Mouse (Mus musculus) ES-E14 (cell line): ENCODE results near the gene Olfr1357. TPM values are rescaled to one million over a fixed set of nuclear protein-coding genes. Genes with fewer than 3 reads are reported as not detected.
A peak's percentile ranks its signal among the peaks of the same experiment; 100 is the strongest.

Source experiments
- DNase-seq: peaks from one replicate; pipeline ENCODE4 v3.0.0-alpha.2; 2013; ENCODE audit warnings: low read depth, low spot score
- H3K27ac ChIP-seq: 2 replicates; pipeline ENCODE4 v1.5.1; 2012; ENCODE audit warnings: low read depth, mild to moderate bottlenecking, low read length, moderate library complexity, mixed read lengths; ENCODE audit not compliant: poor library complexity, insufficient read depth, severe bottlenecking
- H3K36me3 ChIP-seq: 2 replicates; pipeline ENCODE4 v1.6.1; 2012; ENCODE audit warnings: mild to moderate bottlenecking, low read length, moderate library complexity, mixed read lengths; ENCODE audit not compliant: control insufficient read depth, poor library complexity, insufficient read depth, severe bottlenecking
- H3K4me1 ChIP-seq, 2 experiments: fragments of 150-350 bp in 1 of 2; sonication (generic) in 1 of 2; 2 replicates each; pipeline ENCODE4 v1.6.1; 2012; ENCODE audit warnings: low read length in 2 of 2, mild to moderate bottlenecking in 1 of 2, mixed read lengths in 1 of 2; ENCODE audit not compliant: control insufficient read depth in 2 of 2, insufficient read depth in 2 of 2, poor library complexity in 1 of 2
- H3K4me3 ChIP-seq, 2 experiments: fragments of 150-350 bp in 1 of 2; sonication (generic) in 1 of 2; 2 replicates each; pipeline ENCODE4 v1.5.1; 2012; ENCODE audit warnings: low read length in 2 of 2, low read depth in 1 of 2, mild to moderate bottlenecking in 1 of 2, mixed read lengths in 1 of 2; ENCODE audit not compliant: insufficient read depth in 1 of 2, poor library complexity in 1 of 2, severe bottlenecking in 1 of 2
- H3K9ac ChIP-seq: 2 replicates; pipeline ENCODE4 v1.6.1; 2012; ENCODE audit warnings: low read depth, mild to moderate bottlenecking, low read length, mixed read lengths; ENCODE audit not compliant: poor library complexity, insufficient read depth, severe bottlenecking
- H3K9me3 ChIP-seq: fragments of 150-350 bp; sonication (generic); 2 replicates; pipeline ENCODE4 v1.6.1; 2012; ENCODE audit warnings: low read depth, mild to moderate bottlenecking, low read length; ENCODE audit not compliant: control insufficient read depth, insufficient read depth
- CHD2 ChIP-seq: IDR thresholded peaks from 2 replicates; pipeline ENCODE4 v1.6.1; 2014; ENCODE audit warnings: mild to moderate bottlenecking, low read depth, low read length, inconsistent platforms
- HCFC1 ChIP-seq: IDR thresholded peaks from 2 replicates; pipeline ENCODE4 v1.6.1; 2012; ENCODE audit warnings: low read length, inconsistent platforms, borderline replicate concordance; ENCODE audit not compliant: insufficient read depth
- MAFK ChIP-seq: IDR thresholded peaks from 2 replicates; pipeline ENCODE4 v1.6.1; 2014; ENCODE audit warnings: mild to moderate bottlenecking, low read depth, low read length, inconsistent platforms; ENCODE audit not compliant: insufficient read depth
- ZC3H11A ChIP-seq: IDR thresholded peaks from 2 replicates; pipeline ENCODE4 v1.6.1; 2012; ENCODE audit warnings: low read depth, mild to moderate bottlenecking, inconsistent platforms, low read length, borderline replicate concordance
- ZNF384 ChIP-seq: IDR thresholded peaks from 2 replicates; pipeline ENCODE4 v1.6.1; 2012; ENCODE audit warnings: low read depth, low read length, inconsistent platforms
- in situ Hi-C, 2 experiments: fragments of 600-800 bp; cut with MboI; formaldehyde crosslinking; loops; one replicate each; pipeline ENCODE4 v1.15.1; 2025; ENCODE audit warnings: low sequenced_read_pairs in 2 of 2, inconsistent platforms in 1 of 2; ENCODE audit not compliant: unreplicated experiment in 2 of 2
- total RNA-seq: library from RNA; depleted of rRNA; stranded (reverse); fragments of 300-350 nt; gene quantifications from 2 replicates; pipeline ENCODE4 v1.2.3, GENCODE M21; 2012

Olfr1357 gene
- total RNA-seq, 1 experiment, result not detected

DNA sequence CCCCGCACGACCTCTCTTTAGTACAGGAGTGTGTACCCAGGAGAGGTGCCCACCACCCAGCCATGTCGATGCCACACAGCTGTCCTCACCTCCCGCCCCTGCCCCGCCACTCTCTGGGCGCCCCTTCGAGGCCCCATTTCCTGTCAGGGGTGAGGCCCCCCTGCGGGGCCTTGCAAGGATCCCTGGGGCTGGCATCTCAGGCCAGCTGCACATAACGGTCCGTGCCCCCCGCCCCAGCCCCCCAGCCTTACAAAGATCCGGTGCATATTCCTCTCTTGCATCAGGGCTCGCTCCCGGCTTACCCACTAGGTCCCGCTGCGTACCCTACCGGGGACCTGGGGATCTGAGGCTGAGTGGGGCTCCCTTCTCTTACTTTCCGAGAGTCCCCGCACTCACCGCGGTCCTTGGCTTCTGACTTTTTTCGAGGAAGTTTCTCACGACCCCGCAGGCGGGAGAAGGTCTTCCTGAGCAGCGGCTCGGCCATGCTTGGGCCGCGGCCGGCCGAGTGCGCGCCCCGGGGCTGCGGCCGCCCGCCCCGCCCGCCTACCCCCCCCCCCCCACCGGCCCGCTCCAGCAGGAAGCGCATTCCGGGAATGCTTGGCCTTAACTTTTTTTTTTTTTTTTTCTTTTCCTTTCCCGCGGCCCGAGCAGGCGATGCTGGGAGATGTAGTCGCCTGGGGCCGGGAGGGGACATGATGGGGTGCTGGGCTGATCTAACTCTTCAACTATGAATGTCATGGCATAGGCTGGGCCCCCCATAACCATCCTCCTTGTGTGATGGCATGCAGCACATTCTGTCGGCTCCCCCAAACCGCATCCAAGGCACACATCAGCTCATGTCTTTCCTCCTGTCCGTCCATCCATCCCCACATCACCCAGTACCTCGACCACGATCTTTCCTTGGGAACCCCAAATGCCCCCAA lies 26.2 kb downstream of the Olfr1357 start, which contains the start of gene Syde1:
TSS of gene Syde1 (minus strand) at position 559 of the 923 bp plus-strand sequence.
- H3K4me1 ChIP-seq, result peaks cover 1 to 3% of the 10 kb centered on the region in 2 experiments; a peak in 1 of 4 replicates
- no peaks in the 10 kb centered on the region; the same call in 1 of the 2 replicates for H3K36me3 ChIP-seq
- no peaks in the 10 kb centered on the region for H3K9me3 ChIP-seq
- no peak for DNase-seq
- no peak within 1 kb of the TSS for H3K27ac ChIP-seq
- peak within 1 kb of the TSS; percentile 70 to 84 for H3K4me3 ChIP-seq
- in situ Hi-C loops, result no loop called here
- TF ChIP-seq ZNF384 (peak; percentile 92), MAFK (no peak), HCFC1 (peak; percentile 76; the same call in 1 of the 2 replicates), CHD2 (no peak), ZC3H11A (no peak)
- H3K9ac ChIP-seq, result peak within 1 kb of the TSS; percentile 69

DNA sequence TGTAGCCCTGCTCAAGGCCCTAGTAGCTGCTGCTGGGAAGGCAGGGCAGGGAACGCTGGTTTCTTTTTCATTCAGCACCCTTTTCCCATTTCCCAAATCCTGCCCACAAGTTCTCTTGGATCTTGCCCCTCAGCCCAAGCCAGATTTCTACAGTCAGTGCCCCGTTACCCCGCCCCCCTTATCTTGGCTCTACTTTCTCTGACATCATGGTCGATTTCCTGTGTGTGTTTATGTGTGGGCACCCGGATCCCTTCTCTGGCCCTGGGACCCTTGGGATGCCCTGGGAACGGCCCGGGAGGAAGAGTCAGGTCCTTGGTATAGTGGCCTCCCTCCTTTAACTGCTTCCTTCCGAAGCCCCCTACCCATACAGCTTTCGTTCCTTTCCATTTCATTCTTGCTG lies 27.1 kb downstream of the Olfr1357 start:
- DNase-seq, result no peak
- in situ Hi-C loops, result no loop called here
- Histone ChIP-seq H3K4me3 (no peak overlapping the region), H3K36me3 (no peaks in the 10 kb centered on the region; the same call in 1 of the 2 replicates), H3K27ac (no peak overlapping the region), H3K4me1 (peaks cover 3 to 6% of the 10 kb centered on the region in 2 experiments; a peak in 1 of 4 replicates), H3K9ac (no peak overlapping the region), H3K9me3 (no peaks in the 10 kb centered on the region)
- TF ChIP-seq ZNF384 (no peak), CHD2 (no peak), ZC3H11A (no peak), HCFC1 (no peak), MAFK (no peak)

DNA sequence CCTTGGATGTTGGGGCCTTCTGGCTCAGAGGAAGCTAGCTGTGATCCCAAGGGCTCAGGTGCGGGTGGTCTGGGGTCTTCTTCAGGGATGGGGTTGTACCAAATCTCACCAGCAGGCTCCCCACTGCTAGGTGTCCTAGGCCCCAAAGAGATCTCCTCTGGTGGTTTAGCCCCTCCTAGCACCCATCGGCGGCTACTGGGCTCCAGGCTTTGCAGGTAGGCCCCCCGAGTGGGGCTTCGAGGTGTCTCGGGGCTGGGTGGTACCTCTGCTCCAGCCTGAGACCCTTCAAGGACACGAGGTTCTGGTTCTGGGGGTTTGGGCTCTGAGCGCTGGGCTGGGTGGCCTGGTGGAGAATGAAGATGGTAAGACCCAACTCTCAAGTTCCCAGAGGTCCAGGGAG lies 28.0 kb downstream of the Olfr1357 start:
- no peak for DNase-seq
- Histone ChIP-seq H3K27ac (no peak overlapping the region), H3K4me3 (no peak overlapping the region), H3K4me1 (peaks cover 3 to 6% of the 10 kb centered on the region in 2 experiments; a peak in 1 of 4 replicates), H3K9me3 (no peaks in the 10 kb centered on the region), H3K36me3 (no peaks in the 10 kb centered on the region; the same call in 1 of the 2 replicates), H3K9ac (no peak overlapping the region)
- TF ChIP-seq ZC3H11A, result no peak
- TF ChIP-seq CHD2, result no peak
- no peak for TF ChIP-seq MAFK
- no peak for TF ChIP-seq HCFC1
- no peak for TF ChIP-seq ZNF384
- in situ Hi-C loops, result no loop called here

DNA sequence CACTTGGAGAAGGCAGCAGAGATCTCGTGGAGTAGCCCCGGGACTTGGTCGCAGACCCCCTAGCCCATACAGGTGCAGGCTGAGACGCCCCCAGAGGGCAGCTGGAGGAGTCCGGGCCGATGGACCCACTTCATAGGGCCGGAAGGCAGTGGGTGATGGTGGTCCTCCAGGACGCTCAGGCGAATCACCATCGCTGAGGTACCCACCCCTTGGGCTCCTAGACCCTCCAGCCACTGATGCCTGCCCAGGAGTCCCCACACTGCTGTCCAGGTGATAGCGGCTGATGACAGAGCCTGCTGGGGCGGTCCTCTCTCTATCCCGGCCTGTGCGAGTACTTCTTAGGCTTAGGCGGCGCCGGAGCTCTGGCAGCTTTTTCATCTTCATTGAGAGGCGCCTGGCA lies 28.6 kb downstream of the Olfr1357 start:
- no peak for DNase-seq
- TF ChIP-seq ZNF384, result no peak
- no peak for TF ChIP-seq MAFK
- no peak for TF ChIP-seq CHD2
- no peak for TF ChIP-seq ZC3H11A
- TF ChIP-seq HCFC1, result no peak
- Histone ChIP-seq H3K36me3 (no peaks in the 10 kb centered on the region; the same call in 1 of the 2 replicates), H3K27ac (no peak overlapping the region), H3K4me3 (0 out of 4 replicates have a peak overlapping the region, but pooled peaks of 1 of the 2 experiments have one; percentile 20), H3K4me1 (peaks cover 3 to 6% of the 10 kb centered on the region in 2 experiments; a peak in 1 of 4 replicates), H3K9ac (no peak overlapping the region), H3K9me3 (no peaks in the 10 kb centered on the region)
- in situ Hi-C loops, result no loop called here
